Mouse (Mus musculus): ENCODE data around the gene Tmem79. TPM values are rescaled to one million over a fixed set of nuclear protein-coding genes. Genes with fewer than 3 reads are reported as not detected.
A peak's percentile ranks its signal among the peaks of the same experiment; 100 is the strongest.

Tmem79 gene
- polyA plus RNA-seq, 1 experiment from 2014 or later = 1.2 TPM

DNA sequence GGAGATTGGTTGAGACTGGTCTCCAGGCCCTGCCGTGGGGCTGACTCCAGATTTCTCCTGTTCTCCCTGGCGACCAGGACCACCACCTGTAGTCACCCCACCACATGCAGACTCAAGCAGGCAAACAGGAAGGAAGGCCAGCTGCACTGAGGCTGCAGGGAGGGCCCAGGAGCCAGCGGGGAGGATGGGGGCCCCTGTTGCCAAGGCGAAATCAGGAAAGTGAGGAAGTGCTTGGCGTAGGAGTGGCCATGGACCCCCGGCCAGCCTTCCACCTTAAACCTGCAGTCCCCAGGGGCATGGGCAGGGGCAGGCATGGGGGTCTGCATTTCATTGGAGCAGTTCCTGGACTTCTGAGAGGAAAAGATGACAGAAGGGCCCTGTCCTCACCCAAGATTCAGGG is 25.1 kb upstream of the Tmem79 start:
- ATAC-seq (ENCODE audit: low FRiP score, low TSS enrichment) (no peak), DNase-seq (no peak)

DNA sequence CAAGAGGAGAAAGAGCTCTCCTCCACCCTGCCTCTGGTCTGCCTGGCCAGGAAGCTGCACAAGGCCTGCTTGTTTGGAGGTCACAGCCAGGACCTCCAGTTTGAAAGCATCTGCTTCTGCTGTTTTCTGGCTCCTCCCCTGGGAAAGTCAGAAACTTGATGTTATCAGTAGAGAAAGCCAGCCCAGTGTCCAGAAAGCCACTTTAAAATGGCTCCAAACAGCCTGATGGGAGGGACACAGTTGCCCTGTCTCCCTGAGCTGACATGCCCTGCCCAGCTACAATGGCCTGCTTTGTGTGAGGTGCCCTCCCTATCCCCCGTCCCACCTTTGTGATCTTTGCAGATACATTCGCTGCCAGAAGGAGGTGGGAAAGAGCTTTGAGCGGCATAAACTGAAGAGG is 24.0 kb upstream of the Tmem79 start:
- Histone ChIP-seq H3K27me3 (ENCODE audit: control insufficient read depth, insufficient read depth, low read length) (peaks cover 4% of the 10 kb centered on the region; the same call in 1 of the 2 replicates), H3K9me3 (ENCODE audit: control insufficient read depth, low read length) (no peaks in the 10 kb centered on the region), H3K4me2 (ENCODE audit: low read length) (no peak overlapping the region), H3K4me3 (replicated peaks; ENCODE audit: low read depth, low read length) (no peak overlapping the region), H3K27ac (replicated peaks; ENCODE audit: low read depth, low read length) (no peak overlapping the region; the same call in 1 of the 2 replicates), H3K9ac (replicated peaks; ENCODE audit: low read length) (no peak overlapping the region), H3K36me3 (ENCODE audit: control insufficient read depth, insufficient read depth, low read length) (peaks cover 81% of the 10 kb centered on the region), H3K4me1 (ENCODE audit: control insufficient read depth, insufficient read depth, low read length) (no peaks in the 10 kb centered on the region)
- DNase-seq (no peak), ATAC-seq (ENCODE audit: low FRiP score, low TSS enrichment) (no peak)
- 73% methylated on average over 3 of the region's 3 CpGs for WGBS

More for the DNA sequence above, 25.1 kb upstream of the Tmem79 start:
- 87% methylated on average over 6 of the region's 6 CpGs for WGBS
- Histone ChIP-seq H3K9ac (replicated peaks; ENCODE audit: low read length) (no peak overlapping the region), H3K27ac (replicated peaks; ENCODE audit: low read depth, low read length) (no peak overlapping the region), H3K4me3 (replicated peaks; ENCODE audit: low read depth, low read length) (no peak overlapping the region), H3K4me1 (ENCODE audit: control insufficient read depth, insufficient read depth, low read length) (no peaks in the 10 kb centered on the region), H3K9me3 (ENCODE audit: control insufficient read depth, low read length) (no peaks in the 10 kb centered on the region), H3K36me3 (ENCODE audit: control insufficient read depth, insufficient read depth, low read length) (peaks cover 70% of the 10 kb centered on the region), H3K27me3 (ENCODE audit: control insufficient read depth, insufficient read depth, low read length) (peaks cover 5% of the 10 kb centered on the region), H3K4me2 (ENCODE audit: low read length) (no peak overlapping the region)

DNA sequence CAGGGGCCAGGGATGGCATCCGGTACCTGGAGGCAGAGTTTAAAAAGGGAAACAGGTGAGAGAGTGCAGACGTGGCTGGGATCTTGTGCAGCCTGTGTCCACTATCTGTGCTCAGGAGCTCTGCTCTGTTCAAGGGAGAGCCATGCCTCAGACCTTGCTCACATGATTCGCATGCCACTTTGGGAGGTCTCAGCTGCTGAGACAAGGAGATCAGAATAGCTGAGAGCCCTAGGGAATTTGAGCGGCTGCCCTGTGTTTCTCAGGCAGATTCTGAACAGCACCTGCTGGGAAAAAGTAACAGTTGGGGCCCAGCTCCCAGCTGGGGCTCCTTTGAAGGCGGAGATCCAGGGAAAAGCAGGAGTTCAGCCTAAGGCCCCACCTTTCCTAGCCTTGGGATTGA is 23.6 kb upstream of the Tmem79 start:
- H3K27ac ChIP-seq (replicated peaks; ENCODE audit: low read depth, low read length) = no peak overlapping the region; the same call in 1 of the 2 replicates
- H3K27me3 ChIP-seq (ENCODE audit: control insufficient read depth, insufficient read depth, low read length) = peaks cover 4% of the 10 kb centered on the region; the same call in 1 of the 2 replicates
- peaks cover 85% of the 10 kb centered on the region for H3K36me3 ChIP-seq (ENCODE audit: control insufficient read depth, insufficient read depth, low read length)
- H3K9ac ChIP-seq (replicated peaks; ENCODE audit: low read length) = no peak overlapping the region
- no peaks in the 10 kb centered on the region for H3K9me3 ChIP-seq (ENCODE audit: control insufficient read depth, low read length)
- ATAC-seq (ENCODE audit: low FRiP score, low TSS enrichment) (no peak), DNase-seq (peak; percentile 4)
- H3K4me3 ChIP-seq (replicated peaks; ENCODE audit: low read depth, low read length) = no peak overlapping the region
- no peak overlapping the region for H3K4me2 ChIP-seq (ENCODE audit: low read length)
- no peaks in the 10 kb centered on the region for H3K4me1 ChIP-seq (ENCODE audit: control insufficient read depth, insufficient read depth, low read length)
- 59% methylated on average over 5 of the region's 5 CpGs for WGBS

DNA sequence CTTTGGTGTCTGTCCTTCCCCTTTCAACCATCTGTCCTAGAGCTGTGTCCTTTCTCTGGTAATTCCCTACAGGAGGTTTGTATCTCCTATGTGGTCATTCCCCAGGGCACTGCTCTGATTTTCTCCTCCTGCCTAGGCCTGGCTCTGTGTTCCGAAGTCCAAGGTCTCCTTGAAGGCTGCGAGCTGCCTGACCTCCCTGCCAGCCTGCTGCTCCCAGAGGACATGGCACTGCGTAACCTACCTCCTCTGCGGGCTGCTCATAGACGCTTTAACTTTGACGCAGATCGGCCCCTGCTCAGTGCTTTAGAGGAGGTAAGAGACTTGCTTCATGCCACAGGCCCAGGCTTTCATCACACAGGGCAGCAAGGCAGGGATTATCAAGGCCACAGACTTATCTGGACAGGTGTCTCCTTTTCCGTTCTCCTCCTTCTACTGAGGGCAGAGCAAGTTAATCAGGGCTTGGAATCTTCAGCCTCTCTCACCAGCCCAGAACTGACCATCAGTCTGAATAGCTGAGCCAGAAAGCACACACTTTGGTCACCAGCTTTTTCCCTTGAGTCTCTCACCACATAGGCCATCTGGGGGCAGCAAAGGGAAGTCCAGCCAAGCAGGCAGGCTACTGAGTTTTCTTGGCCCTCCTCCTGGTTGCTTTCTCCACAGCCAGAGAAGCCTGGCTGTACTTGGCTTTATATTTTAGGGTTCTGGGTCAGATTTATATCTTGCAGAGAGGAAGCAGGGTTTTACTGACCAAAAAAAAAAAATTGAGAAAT is 18.6 kb upstream of the Tmem79 start:
- WGBS = 96% methylated on average over 8 of the region's 8 CpGs
- H3K27ac ChIP-seq (replicated peaks; ENCODE audit: low read depth, low read length) = no peak overlapping the region
- H3K27me3 ChIP-seq (ENCODE audit: control insufficient read depth, insufficient read depth, low read length) = no peaks in the 10 kb centered on the region
- H3K4me3 ChIP-seq (replicated peaks; ENCODE audit: low read depth, low read length) = no peak overlapping the region
- DNase-seq (no peak), ATAC-seq (ENCODE audit: low FRiP score, low TSS enrichment) (no peak)
- no peaks in the 10 kb centered on the region for H3K4me1 ChIP-seq (ENCODE audit: control insufficient read depth, insufficient read depth, low read length)
- H3K9ac ChIP-seq (replicated peaks; ENCODE audit: low read length) = no peak overlapping the region
- peaks cover 100% of the 10 kb centered on the region for H3K36me3 ChIP-seq (ENCODE audit: control insufficient read depth, insufficient read depth, low read length)
- no peaks in the 10 kb centered on the region for H3K9me3 ChIP-seq (ENCODE audit: control insufficient read depth, low read length)
- H3K4me2 ChIP-seq (ENCODE audit: low read length) = no peak overlapping the region

DNA sequence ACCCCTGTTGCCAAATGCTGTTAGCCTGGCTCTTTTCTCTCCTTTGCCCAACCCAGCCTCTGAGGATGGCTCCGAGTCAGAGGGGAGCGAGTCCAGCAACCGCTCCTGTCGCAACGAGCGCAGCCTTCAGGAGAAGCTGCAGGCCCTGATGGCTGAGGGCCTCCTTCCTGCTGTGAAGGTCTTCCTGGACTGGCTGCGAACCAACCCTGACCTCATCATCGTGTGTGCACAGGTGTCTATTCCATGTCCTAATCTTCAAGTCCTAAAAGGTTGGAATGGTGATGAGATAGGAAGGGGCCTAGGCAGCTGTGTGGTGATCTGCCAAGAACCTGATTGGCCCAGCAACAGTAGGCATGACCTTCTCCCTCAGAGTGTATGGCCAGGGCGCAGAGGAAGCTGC is 17.0 kb upstream of the Tmem79 start:
- H3K36me3 ChIP-seq (ENCODE audit: control insufficient read depth, insufficient read depth, low read length) = peaks cover 100% of the 10 kb centered on the region
- 90% methylated on average over 9 of the region's 9 CpGs for WGBS
- no peaks in the 10 kb centered on the region for H3K27me3 ChIP-seq (ENCODE audit: control insufficient read depth, insufficient read depth, low read length)
- H3K4me3 ChIP-seq (replicated peaks; ENCODE audit: low read depth, low read length) = no peak overlapping the region
- no peaks in the 10 kb centered on the region for H3K9me3 ChIP-seq (ENCODE audit: control insufficient read depth, low read length)
- H3K4me2 ChIP-seq (ENCODE audit: low read length) = no peak overlapping the region
- H3K27ac ChIP-seq (replicated peaks; ENCODE audit: low read depth, low read length) = no peak overlapping the region
- ATAC-seq (ENCODE audit: low FRiP score, low TSS enrichment) (no peak), DNase-seq (no peak)
- no peak overlapping the region for H3K9ac ChIP-seq (replicated peaks; ENCODE audit: low read length)
- no peaks in the 10 kb centered on the region for H3K4me1 ChIP-seq (ENCODE audit: control insufficient read depth, insufficient read depth, low read length)

DNA sequence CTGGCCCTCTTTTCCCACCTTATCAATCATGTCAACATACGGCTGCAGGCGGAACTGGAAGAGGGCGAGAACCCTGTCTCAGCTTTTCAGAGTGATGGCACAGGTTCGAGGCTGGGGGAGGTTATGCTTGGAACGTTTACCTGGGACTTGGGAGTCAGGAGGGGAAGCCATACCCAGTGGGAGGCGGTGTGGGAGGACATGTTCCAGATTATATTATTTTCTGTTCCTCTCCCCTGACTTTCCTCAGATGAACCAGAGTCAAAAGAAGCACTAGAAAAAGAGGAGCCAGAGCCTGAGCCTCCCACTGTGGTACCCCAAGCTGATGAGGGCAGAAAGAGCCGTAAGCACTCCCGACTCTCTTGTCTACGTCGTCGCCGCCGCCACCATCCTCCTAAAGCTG is 14.8 kb upstream of the Tmem79 start:
- Histone ChIP-seq H3K4me1 (ENCODE audit: control insufficient read depth, insufficient read depth, low read length) (no peaks in the 10 kb centered on the region), H3K9me3 (ENCODE audit: control insufficient read depth, low read length) (no peaks in the 10 kb centered on the region), H3K27ac (replicated peaks; ENCODE audit: low read depth, low read length) (no peak overlapping the region), H3K9ac (replicated peaks; ENCODE audit: low read length) (no peak overlapping the region), H3K27me3 (ENCODE audit: control insufficient read depth, insufficient read depth, low read length) (no peaks in the 10 kb centered on the region), H3K36me3 (ENCODE audit: control insufficient read depth, insufficient read depth, low read length) (peaks cover 100% of the 10 kb centered on the region), H3K4me3 (replicated peaks; ENCODE audit: low read depth, low read length) (no peak overlapping the region), H3K4me2 (ENCODE audit: low read length) (no peak overlapping the region)
- ATAC-seq (ENCODE audit: low FRiP score, low TSS enrichment) (no peak), DNase-seq (no peak)
- WGBS = 94% methylated on average over 13 of the region's 13 CpGs

DNA sequence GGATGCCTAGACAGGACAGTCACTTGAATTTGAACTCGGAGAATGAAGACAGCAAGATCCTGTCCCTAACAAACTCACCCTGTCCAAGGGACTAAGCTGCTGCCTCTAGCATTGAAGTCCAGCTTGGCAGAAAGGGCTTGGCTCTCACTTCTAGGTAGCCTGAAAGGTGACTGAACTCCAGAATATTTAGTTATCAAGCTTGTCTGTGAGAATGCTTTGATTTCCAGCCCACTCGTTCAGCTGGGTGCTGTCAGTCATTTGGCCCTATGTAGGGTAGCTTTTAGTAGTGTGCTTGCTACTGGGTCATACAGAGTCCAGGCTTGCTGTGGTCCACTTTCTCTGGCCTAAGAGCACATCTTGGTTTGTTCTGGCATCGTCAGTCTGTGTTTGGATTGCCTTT is 3.1 kb upstream of the Tmem79 start:
- Histone ChIP-seq H3K4me3 (replicated peaks; ENCODE audit: low read depth, low read length) (no peak overlapping the region), H3K4me2 (ENCODE audit: low read length) (no peak overlapping the region), H3K9ac (replicated peaks; ENCODE audit: low read length) (no peak overlapping the region), H3K4me1 (ENCODE audit: control insufficient read depth, insufficient read depth, low read length) (peaks cover 11% of the 10 kb centered on the region), H3K9me3 (ENCODE audit: control insufficient read depth, low read length) (no peaks in the 10 kb centered on the region), H3K27ac (replicated peaks; ENCODE audit: low read depth, low read length) (no peak overlapping the region), H3K36me3 (ENCODE audit: control insufficient read depth, insufficient read depth, low read length) (peaks cover 30% of the 10 kb centered on the region), H3K27me3 (ENCODE audit: control insufficient read depth, insufficient read depth, low read length) (no peaks in the 10 kb centered on the region)
- DNase-seq (no peak), ATAC-seq (ENCODE audit: low FRiP score, low TSS enrichment) (no peak)
- 80% methylated on average over 3 of the region's 3 CpGs for WGBS

DNA sequence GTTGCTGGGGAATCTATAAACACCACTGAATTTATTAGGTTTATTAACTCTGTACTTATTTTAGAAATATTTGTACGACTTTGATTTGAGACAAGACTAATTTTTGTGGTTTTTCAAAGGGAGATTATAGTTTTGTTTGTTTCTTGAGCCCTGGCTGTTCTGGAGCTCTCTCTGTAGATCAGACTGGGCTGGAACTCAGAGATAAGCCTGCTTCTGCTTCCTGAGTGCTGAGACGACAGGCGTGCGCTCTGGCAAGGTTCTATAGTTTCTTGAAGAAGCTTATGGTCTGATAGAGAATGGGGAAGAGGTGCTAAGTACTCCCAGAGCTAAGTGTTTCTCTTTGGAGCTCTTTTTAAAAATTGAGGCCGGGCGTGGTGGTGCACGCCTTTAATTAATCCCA is 2.4 kb upstream of the Tmem79 start:
- H3K36me3 ChIP-seq (ENCODE audit: control insufficient read depth, insufficient read depth, low read length) = peaks cover 23% of the 10 kb centered on the region
- H3K9ac ChIP-seq (replicated peaks; ENCODE audit: low read length) = no peak overlapping the region
- WGBS = 97% methylated on average over 7 of the region's 7 CpGs
- no peak for ATAC-seq (ENCODE audit: low FRiP score, low TSS enrichment)
- H3K9me3 ChIP-seq (ENCODE audit: control insufficient read depth, low read length) = no peaks in the 10 kb centered on the region
- no peaks in the 10 kb centered on the region for H3K27me3 ChIP-seq (ENCODE audit: control insufficient read depth, insufficient read depth, low read length)
- H3K4me1 ChIP-seq (ENCODE audit: control insufficient read depth, insufficient read depth, low read length) = peaks cover 11% of the 10 kb centered on the region
- no peak for DNase-seq
- no peak overlapping the region for H3K4me2 ChIP-seq (ENCODE audit: low read length)
- H3K27ac ChIP-seq (replicated peaks; ENCODE audit: low read depth, low read length) = no peak overlapping the region
- no peak overlapping the region for H3K4me3 ChIP-seq (replicated peaks; ENCODE audit: low read depth, low read length)

DNA sequence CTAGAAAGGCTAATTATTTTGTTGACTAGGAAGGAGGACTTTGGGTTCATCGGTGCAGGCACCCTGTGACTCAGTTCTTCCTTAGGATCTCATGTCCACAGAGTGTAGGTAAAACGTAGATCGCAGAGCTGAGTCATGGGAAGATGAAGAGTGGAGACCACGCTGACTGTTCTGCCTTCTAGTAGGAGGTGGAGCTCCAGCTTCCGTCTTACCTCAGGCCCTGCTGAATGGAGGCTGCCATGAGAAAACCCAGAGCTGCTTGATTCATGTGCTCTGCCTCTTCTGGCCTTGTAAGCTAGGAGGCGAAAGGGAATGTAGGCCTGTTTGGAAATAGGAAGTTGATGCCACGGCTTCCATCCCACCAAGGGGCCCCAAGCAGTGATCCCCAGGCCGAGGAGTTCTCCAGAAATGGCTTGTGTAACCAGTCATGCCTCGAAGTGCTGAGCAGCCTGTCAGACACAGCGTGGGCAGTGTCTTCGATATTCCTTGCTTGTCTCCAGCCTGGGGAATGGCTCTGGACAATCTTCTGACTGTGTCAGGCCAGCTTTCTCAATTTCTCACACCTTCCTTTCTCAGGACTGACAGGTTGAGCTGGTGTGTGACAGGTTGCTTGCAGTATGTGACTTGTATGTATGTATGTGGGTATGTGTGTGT is 1.5 kb upstream of the Tmem79 start:
- no peak for ATAC-seq (ENCODE audit: low FRiP score, low TSS enrichment)
- 91% methylated on average over 11 of the region's 11 CpGs for WGBS
- DNase-seq = no peak
- H3K4me1 ChIP-seq (ENCODE audit: control insufficient read depth, insufficient read depth, low read length) = peaks cover 11% of the 10 kb centered on the region
- H3K36me3 ChIP-seq (ENCODE audit: control insufficient read depth, insufficient read depth, low read length) = peaks cover 14% of the 10 kb centered on the region
- H3K4me2 ChIP-seq (ENCODE audit: low read length) = peak overlapping the region; percentile 63
- H3K4me3 ChIP-seq (replicated peaks; ENCODE audit: low read depth, low read length) = 0 out of 2 replicates have a peak overlapping the region, but pooled peaks have one; percentile 2
- H3K9ac ChIP-seq (replicated peaks; ENCODE audit: low read length) = peak overlapping the region; percentile 26; the same call in 1 of the 2 replicates
- no peak overlapping the region for H3K27ac ChIP-seq (replicated peaks; ENCODE audit: low read depth, low read length)
- no peaks in the 10 kb centered on the region for H3K9me3 ChIP-seq (ENCODE audit: control insufficient read depth, low read length)
- no peaks in the 10 kb centered on the region for H3K27me3 ChIP-seq (ENCODE audit: control insufficient read depth, insufficient read depth, low read length)
